Mouse (Mus musculus) spleen, adult 2 months (tissue): Measurements from ENCODE around the gene Tm2d3. TPM values are rescaled to one million over a fixed set of nuclear protein-coding genes. Genes with fewer than 3 reads are reported as not detected.

Experiments
- DNase-seq, 2 experiments: peaks; one replicate each; pipeline versions ENCODE4 v3.0.0 to v3.0.0-alpha.2; 2012 to 2021; ENCODE audit warnings: low spot score in 2 of 2, low read depth in 1 of 2
- H3K27ac ChIP-seq: fragments of 200-500 bp; 2 replicates; pipeline ENCODE4 v1.5.1; 2012; ENCODE audit warnings: low read length, inconsistent platforms; ENCODE audit not compliant: insufficient read depth
- H3K27me3 ChIP-seq: fragments of 200-500 bp; 2 replicates; pipeline ENCODE4 v1.6.1; 2012; ENCODE audit warnings: mild to moderate bottlenecking, moderate library complexity, low read length, inconsistent platforms; ENCODE audit not compliant: control insufficient read depth, insufficient read depth
- H3K36me3 ChIP-seq: fragments of 200-500 bp; 2 replicates; pipeline ENCODE4 v1.6.1; 2012; ENCODE audit warnings: mild to moderate bottlenecking, low read length, inconsistent platforms; ENCODE audit not compliant: control insufficient read depth, insufficient read depth
- H3K4me1 ChIP-seq: fragments of 200-500 bp; 2 replicates; pipeline ENCODE4 v1.6.1; 2011; ENCODE audit warnings: inconsistent platforms; ENCODE audit not compliant: control insufficient read depth, insufficient read depth, insufficient read length
- H3K4me3 ChIP-seq: fragments of 200-500 bp; 2 replicates; pipeline ENCODE4 v1.5.1; 2011; ENCODE audit warnings: mild to moderate bottlenecking, inconsistent platforms; ENCODE audit not compliant: insufficient read depth, insufficient read length; ENCODE audit errors: extremely low read depth
- CTCF ChIP-seq: fragments of 200-500 bp; IDR thresholded peaks from 2 replicates; pipeline ENCODE4 v1.5.1; 2011; ENCODE audit warnings: mild to moderate bottlenecking, inconsistent platforms; ENCODE audit not compliant: insufficient read depth, insufficient read length, insufficient replicate concordance; ENCODE audit errors: extremely low read depth
- POLR2A ChIP-seq: fragments of 200-500 bp; IDR thresholded peaks from 2 replicates; pipeline ENCODE4 v1.6.1; 2011; ENCODE audit warnings: low read depth, low read length, inconsistent platforms
- WGBS: fragments of 180-500 bp; shearing (Covaris S2); methylation state at CpG from one replicate; pipeline ENCODE4 v1.1.7; 2018; 5-methylcytosine and 5-hydroxymethylcytosine counted together
- polyA plus RNA-seq: library from polyadenylated mRNA; depleted of rRNA; stranded (reverse); fragments of >200 nt; gene quantifications from 2 replicates; pipeline ENCODE4 v1.2.3, GENCODE M21; 2012

Tm2d3 gene
- polyA plus RNA-seq, 1 experiment = 46.4 TPM

DNA sequence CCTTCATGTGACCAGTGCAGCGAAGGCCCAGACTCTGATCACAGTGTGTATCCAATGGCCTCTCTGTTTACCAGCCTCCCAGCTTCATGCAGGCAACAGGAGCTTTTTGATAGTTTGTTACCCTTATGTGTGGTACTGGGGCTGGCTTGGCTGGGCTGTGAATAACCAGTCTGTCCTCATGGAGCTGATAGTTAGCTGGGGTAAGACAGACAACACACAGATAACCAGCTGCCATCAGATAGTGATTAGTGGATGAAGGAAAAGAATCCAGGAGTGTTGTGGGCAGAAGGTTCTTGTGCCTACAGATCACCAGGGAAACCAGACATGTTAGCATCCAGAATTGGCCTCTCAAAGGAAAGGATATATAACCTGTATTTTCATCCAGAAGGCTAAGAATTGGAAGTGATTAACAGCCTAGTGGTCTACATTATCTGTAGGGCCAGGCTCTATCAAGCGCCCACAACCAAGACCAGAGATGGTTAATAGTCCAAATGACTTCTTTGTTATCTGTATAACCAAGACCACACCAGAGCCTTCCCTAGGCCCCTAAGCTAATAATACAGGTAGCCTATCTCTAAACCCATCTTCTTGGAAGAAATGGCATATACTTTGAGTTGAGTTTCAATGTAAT is 33.4 kb upstream of the Tm2d3 start:
- 92% methylated on average over 2 of the region's 2 CpGs for WGBS
- no peak for TF ChIP-seq CTCF
- TF ChIP-seq POLR2A = no peak
- no peak for DNase-seq
- peaks cover 3% of the 10 kb centered on the region; the same call in 1 of the 2 replicates for H3K36me3 ChIP-seq
- no peak overlapping the region for H3K27ac ChIP-seq
- no peaks in the 10 kb centered on the region for H3K27me3 ChIP-seq
- no peaks in the 10 kb centered on the region for H3K4me1 ChIP-seq
- no peak overlapping the region for H3K4me3 ChIP-seq

DNA sequence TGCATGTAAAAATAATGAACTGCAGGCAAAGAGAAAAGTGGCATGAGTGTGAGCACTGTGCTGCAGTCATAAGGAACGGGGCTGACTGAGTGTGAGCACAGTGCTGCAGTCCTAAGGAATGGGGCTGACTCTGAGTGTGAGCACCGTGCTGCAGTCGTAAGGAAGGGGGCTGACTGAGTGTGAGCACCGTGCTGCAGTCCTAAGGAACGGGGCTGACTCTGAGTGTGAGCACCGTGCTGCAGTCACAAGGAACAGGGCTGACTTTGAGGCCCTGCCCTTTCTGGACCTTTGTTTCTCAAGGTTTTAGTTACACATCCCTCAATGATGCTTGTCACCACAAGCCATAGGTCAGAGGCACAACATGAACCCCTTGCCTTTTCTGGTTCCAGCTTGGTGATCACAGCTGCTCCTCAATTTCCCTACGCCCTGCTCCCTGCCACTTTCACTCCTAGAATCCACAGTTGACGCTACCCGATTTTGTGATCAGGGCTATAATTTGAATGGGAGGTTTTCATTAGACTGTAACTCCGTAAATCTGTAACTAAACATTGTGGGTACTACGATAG is 27.7 kb upstream of the Tm2d3 start:
- TF ChIP-seq POLR2A (no peak), CTCF (no peak)
- 93% methylated on average over 11 of the region's 11 CpGs for WGBS
- Histone ChIP-seq H3K27me3 (no peaks in the 10 kb centered on the region), H3K4me1 (no peaks in the 10 kb centered on the region), H3K4me3 (no peak overlapping the region), H3K27ac (no peak overlapping the region), H3K36me3 (peaks cover 5% of the 10 kb centered on the region)
- DNase-seq = no peak

DNA sequence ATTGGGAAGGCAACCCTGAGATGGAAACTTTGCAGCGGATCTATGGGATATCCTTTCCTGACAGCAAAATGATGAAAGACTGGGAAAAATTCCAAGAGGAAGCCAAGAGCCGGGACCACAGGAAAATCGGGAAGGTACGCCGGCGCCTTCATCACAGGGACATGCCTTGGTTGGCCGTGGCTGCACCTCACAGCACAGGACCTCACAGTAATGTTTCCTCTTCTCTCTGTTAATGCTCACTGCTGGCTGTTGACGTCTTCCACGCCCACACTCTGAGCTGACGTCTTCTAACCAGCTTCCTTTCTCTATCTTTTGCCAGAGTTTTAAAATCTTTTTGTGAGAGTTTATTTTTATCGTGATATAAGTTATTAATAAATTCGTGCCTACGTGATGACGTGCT is 27.1 kb upstream of the Tm2d3 start:
- 92% methylated on average over 14 of the region's 14 CpGs for WGBS
- Histone ChIP-seq H3K36me3 (peaks cover 5% of the 10 kb centered on the region), H3K4me3 (no peak overlapping the region), H3K4me1 (no peaks in the 10 kb centered on the region), H3K27me3 (no peaks in the 10 kb centered on the region), H3K27ac (no peak overlapping the region)
- TF ChIP-seq CTCF (no peak), POLR2A (no peak)
- DNase-seq = no peak

DNA sequence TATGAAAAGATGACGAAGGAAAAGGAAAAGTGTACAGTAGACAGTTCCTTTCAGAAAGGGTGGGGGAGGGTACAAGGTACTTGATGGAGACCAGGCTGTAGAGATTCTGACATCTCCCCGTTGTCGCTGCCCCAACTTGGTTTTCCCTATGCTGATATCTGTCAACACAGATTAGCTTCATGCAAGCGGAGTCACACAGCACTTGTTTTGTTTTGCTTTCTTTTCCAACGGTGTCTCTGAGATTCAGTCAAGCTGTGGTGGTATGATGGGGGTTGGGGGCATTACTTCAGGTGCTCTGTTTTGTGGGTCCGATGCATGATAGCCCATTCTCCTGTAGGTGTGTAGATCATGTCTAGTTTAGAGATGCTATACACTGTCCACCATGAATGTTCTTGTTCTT is 23.5 kb upstream of the Tm2d3 start:
- Histone ChIP-seq H3K4me3 (no peak overlapping the region), H3K27ac (no peak overlapping the region), H3K36me3 (peaks cover 3% of the 10 kb centered on the region), H3K4me1 (no peaks in the 10 kb centered on the region), H3K27me3 (no peaks in the 10 kb centered on the region)
- no peak for TF ChIP-seq POLR2A
- no peak for TF ChIP-seq CTCF
- no peak for DNase-seq
- WGBS = 93% methylated on average over 6 of the region's 6 CpGs

DNA sequence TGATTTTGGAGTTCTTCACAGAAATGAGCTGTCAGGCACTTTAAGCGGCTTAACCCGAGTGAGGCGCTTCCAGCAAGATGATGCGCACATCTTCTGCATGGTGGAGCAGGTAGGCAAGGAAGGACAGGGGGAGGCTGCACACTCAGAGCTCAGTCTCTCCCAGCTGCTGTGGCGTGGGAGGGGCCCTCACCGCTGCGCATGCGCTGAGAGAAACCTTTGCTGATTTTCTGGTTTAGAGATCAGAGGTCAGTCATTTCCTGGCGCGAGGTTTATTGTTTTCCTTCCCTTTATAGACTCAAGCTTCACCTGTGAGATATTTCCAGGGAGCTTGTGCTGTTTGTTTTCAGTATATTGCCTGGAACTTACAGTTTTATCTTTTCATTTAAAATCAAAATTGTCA is 12.9 kb upstream of the Tm2d3 start:
- H3K36me3 ChIP-seq = peaks cover 3% of the 10 kb centered on the region; the same call in 1 of the 2 replicates

DNA sequence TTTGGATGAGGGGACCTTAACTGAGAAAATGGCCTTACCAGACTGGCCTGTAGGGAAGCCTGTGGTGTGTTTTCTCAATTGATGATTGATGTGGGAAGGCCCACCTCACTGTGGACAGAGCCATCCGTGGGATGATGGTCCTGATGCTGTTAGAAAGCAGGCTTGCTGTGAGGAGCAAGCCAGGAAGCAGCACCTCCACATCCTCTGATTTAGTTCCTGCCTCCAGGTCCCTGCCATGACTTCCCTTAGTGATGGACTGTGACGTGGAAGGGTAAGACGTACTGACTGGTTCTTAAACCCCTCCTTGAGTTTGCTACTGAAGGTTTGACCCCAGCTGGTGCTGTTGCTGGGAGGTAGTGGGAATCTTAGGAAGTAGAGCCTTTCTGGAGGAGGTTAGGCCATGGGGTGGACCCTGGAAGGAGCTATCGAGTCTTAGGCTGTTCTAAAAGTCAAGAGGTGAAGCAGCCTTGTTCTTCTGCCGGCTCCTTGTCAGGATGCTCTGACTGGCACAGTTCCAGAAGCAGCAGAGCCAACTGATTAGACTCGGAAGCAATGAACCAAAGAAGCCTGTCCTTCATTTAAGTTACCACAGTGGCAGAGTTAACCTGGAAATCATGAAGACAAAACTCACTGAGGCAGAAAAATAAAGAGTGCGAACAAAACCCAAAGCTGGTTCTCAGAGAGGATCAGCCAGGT is 11.9 kb upstream of the Tm2d3 start:
- Histone ChIP-seq H3K27me3 (no peaks in the 10 kb centered on the region), H3K27ac (no peak overlapping the region), H3K4me3 (no peak overlapping the region), H3K36me3 (peaks cover 3% of the 10 kb centered on the region; the same call in 1 of the 2 replicates), H3K4me1 (no peaks in the 10 kb centered on the region)
- no peak for TF ChIP-seq POLR2A
- TF ChIP-seq CTCF = no peak
- no peak for DNase-seq
- 86% methylated on average over 7 of the region's 7 CpGs for WGBS

More for the DNA sequence above, 12.9 kb upstream of the Tm2d3 start:
- no peak for TF ChIP-seq CTCF
- TF ChIP-seq POLR2A = no peak
- Histone ChIP-seq H3K4me1 (no peaks in the 10 kb centered on the region), H3K27me3 (no peaks in the 10 kb centered on the region), H3K4me3 (no peak overlapping the region), H3K27ac (no peak overlapping the region)
- no peak for DNase-seq
- 82% methylated on average over 10 of the region's 10 CpGs for WGBS
